Mouse (Mus musculus): ENCODE data around the gene Erf. TPM values are rescaled to one million over a fixed set of nuclear protein-coding genes. Genes with fewer than 3 reads are reported as not detected.
A peak's percentile ranks its signal among the peaks of the same experiment; 100 is the strongest.

Erf gene
- polyA plus RNA-seq, 1 experiment from 2014 or later: 3.4 TPM

DNA sequence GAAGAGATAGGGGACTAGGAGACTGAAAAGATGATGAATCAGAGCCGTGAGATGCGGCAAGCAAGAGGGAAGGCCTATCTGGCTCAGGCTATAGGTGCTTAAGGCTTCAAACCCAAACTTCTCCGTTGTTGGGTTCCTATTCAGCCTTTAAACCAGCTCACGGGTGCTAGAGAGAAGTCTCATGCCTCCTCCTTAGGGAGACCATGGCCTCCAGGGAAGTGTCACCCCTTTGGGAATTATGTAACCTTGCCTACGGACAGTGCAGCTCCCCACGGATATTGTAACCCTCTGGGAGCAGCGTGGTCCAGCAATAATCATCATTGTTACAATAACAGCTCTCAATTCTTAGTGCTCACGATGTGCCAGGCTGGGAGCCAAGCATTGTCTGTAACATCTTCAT lies 1.3 kb upstream of the Erf start:
- WGBS: 12% methylated on average over 8 of the region's 8 CpGs

DNA sequence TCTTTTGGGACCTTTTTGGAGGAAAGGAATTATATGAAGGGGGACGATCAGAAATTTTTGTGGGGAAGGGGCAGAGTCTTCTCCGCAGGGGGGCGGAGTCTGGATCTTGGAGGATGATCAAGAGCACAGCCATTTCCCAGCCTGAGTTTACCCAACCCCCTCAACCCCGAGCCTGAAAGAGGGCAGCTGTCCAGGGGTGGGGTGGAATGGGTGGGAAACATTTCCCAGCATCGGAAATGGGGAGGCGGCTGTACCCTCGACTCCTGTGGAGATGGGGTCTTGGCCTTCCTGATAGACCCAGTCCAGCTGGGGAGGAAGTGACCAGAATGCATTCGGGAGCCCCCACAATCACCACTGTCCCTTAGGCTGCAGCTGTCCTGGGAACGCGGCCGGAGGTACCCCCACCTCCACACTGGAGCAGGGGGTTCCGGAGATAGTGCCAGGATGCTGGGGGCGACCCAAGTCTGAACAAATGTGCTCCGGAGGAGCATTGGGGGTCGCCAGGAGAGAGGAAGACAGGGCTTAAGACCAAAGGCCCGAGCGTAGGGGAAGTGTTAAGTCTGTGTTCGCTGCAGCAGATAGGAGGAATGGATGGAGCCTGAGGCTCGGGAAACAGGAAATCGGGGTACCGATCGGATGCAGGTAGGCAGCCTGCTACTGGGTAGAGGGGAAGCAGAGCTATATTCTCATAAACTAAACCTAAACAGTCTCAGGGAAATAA lies 670 bp upstream of the Erf start:
- Histone ChIP-seq H3K9me3 (no peaks in the 10 kb centered on the region), H3K9ac (peak overlapping the region; percentile 62; the same call in 1 of the 2 replicates), H3K4me2 (peak overlapping the region; percentile 99), H3K36me3 (no peaks in the 10 kb centered on the region), H3K4me3 (peak overlapping the region; percentile 78), H3K4me1 (replicated peaks) (peaks cover 54% of the 10 kb centered on the region), H3K27me3 (no peaks in the 10 kb centered on the region), H3K27ac (replicated peaks) (peak overlapping the region; percentile 78)
- 2% methylated on average over 22 of the region's 22 CpGs for WGBS
- peak; percentile 20; the same call in 1 of the 2 replicates for ATAC-seq (ENCODE audit: low FRiP score, low read depth)

More for the DNA sequence above, 1.3 kb upstream of the Erf start:
- Histone ChIP-seq H3K27me3 (no peaks in the 10 kb centered on the region), H3K4me3 (peak overlapping the region; percentile 78), H3K36me3 (no peaks in the 10 kb centered on the region), H3K9ac (0 out of 2 replicates have a peak overlapping the region, but pooled peaks have one; percentile 62), H3K4me2 (peak overlapping the region; percentile 99), H3K27ac (replicated peaks) (peak overlapping the region; percentile 78), H3K9me3 (no peaks in the 10 kb centered on the region), H3K4me1 (replicated peaks) (peaks cover 49% of the 10 kb centered on the region)
- no peak for ATAC-seq (ENCODE audit: low FRiP score, low read depth)

DNA sequence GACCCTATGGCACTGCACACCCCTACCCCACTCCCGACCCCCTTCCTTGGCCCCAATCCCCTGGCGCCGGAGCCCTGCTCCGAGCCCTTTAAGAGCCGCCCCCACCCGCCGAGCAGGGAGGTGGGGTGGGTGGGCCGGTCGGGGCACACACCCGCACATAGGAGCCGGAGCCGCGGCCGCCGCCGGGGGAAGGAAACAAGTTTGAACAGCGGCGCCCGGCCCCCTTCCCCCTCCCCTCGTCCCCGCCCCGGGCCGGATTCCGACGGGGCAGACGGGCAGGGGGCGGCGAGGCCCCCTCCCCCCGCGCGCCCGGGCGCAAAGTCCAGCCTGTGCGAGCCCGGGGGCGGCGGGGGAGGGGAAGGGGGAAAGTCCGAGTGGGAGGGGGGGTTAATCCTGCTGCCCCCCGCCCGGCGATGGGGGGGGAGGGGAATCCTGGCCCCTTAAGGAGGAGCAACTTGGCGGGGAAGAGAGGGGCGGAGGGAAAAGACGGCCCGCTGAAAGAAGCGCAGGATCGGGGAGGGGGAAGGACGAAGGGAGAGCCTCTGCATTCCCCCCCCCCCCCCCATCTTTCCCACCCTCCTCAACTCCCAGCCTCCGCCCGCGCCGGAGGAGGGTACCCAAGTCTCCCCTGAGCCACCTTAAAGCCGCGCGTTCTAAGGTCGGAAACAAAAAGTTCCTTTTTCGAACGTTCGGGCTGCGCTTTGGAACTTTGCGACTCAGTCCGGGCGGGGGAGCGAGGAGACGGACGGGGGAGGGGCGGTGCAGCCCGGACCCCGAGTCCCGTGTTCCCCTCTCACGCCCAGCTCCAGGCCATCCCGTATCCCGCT lies 1.0 kb downstream of the Erf start:
- peak overlapping the region; percentile 62 for H3K9ac ChIP-seq
- no peaks in the 10 kb centered on the region for H3K36me3 ChIP-seq
- 1% methylated on average over 45 of the region's 73 CpGs for WGBS
- H3K27me3 ChIP-seq: no peaks in the 10 kb centered on the region
- no peaks in the 10 kb centered on the region for H3K9me3 ChIP-seq
- peak overlapping the region; percentile 84 for H3K27ac ChIP-seq (replicated peaks)
- peak; percentile 23 for ATAC-seq (ENCODE audit: low FRiP score, low read depth)
- H3K4me2 ChIP-seq: peak overlapping the region; percentile 99
- H3K4me3 ChIP-seq: peak overlapping the region; percentile 78
- H3K4me1 ChIP-seq (replicated peaks): peaks cover 59% of the 10 kb centered on the region

DNA sequence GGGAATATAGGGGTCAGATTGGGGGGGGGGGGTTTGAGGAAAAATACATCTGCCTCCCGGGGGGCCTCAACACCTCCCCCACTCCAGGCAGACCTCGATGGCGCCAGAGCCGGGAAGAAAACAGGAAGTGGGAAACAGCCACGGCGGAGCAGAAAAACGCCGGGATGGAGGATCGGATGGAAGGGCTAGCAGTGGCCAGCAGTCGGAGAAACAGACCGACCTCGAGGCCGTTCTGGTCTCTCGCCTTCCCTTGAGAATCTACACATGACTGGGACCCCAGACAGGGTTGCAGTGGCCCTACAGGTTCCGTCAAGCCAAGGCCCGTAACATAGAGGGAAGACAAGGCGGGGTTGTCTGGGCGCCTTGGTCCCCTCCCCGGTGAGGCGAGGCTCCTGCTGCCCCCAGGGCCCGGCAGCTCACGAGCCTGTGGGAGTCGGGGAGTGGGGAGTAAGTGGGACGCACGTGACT lies 1.7 kb downstream of the Erf start:
- Histone ChIP-seq H3K4me3 (peak overlapping the region; percentile 78), H3K27ac (replicated peaks) (peak overlapping the region; percentile 84), H3K27me3 (no peaks in the 10 kb centered on the region), H3K9me3 (no peaks in the 10 kb centered on the region), H3K4me2 (peak overlapping the region; percentile 99), H3K36me3 (no peaks in the 10 kb centered on the region), H3K9ac (peak overlapping the region; percentile 62), H3K4me1 (replicated peaks) (peaks cover 59% of the 10 kb centered on the region)
- WGBS: under 1% methylated on average over 25 of the region's 25 CpGs
- ATAC-seq (ENCODE audit: low FRiP score, low read depth): no peak; the same call in 1 of the 2 replicates

DNA sequence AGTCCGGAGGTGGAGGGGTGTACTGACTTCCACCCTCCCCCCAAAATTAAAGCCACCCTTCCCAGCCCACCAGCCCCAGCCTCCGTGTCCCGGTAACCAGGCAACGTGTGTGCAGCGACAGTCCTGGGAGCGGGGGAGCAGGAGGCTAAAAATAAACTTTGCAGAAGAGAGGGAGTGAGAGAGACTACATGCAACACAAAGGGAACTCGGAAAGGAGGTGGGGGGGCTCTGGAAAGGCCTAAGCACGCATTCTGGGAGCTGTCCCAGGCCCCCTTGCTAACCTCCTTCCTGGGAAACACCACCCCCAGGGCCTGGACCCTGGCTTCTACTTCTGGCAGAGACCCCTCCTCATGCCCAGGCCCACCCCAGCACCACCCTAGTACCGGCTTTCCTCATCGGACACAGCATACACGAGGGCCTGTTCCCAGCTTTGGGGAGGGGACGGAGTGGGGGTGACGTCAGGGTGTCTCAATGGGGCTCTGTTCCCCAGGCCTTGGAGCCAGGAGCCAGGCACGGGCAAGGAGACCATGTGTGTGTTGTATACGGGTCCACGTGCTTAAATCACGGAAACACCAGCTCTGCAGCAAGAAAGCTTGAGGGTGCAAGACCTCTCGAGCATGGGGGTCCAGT lies 2.4 kb downstream of the Erf start:
- H3K36me3 ChIP-seq: no peaks in the 10 kb centered on the region
- 3% methylated on average over 18 of the region's 18 CpGs for WGBS
- peak overlapping the region; percentile 84 for H3K27ac ChIP-seq (replicated peaks)
- peak overlapping the region; percentile 62 for H3K9ac ChIP-seq
- peak; percentile 60 for ATAC-seq (ENCODE audit: low FRiP score, low read depth)
- H3K4me1 ChIP-seq (replicated peaks): peaks cover 59% of the 10 kb centered on the region
- H3K27me3 ChIP-seq: no peaks in the 10 kb centered on the region
- peak overlapping the region; percentile 99 for H3K4me2 ChIP-seq
- H3K4me3 ChIP-seq: peak overlapping the region; percentile 78
- no peaks in the 10 kb centered on the region for H3K9me3 ChIP-seq

DNA sequence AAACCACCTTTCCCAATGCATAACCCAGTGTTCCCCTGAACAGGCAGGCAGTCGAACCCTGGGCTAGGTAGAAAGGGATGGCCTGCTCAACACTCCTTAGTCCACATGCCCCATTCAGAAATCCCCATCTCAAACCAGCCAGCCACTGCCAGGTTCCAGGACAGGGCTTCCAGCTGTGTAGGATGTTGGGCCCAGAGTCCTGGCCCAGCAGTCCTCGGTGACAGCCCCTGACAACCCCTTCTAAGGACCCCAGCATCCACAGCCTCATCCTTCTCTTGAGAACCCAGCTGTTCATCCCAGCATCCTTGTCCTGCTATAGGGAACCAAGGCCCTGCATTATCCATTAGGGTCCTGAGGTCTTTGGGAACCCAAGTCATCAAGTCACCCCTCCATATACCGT lies 3.1 kb downstream of the Erf start:
- H3K36me3 ChIP-seq: no peaks in the 10 kb centered on the region
- H3K27me3 ChIP-seq: no peaks in the 10 kb centered on the region
- H3K4me3 ChIP-seq: peak overlapping the region; percentile 78
- H3K9ac ChIP-seq: peak overlapping the region; percentile 11; the same call in 1 of the 2 replicates
- peak overlapping the region; percentile 84 for H3K27ac ChIP-seq (replicated peaks)
- peaks cover 59% of the 10 kb centered on the region for H3K4me1 ChIP-seq (replicated peaks)
- ATAC-seq (ENCODE audit: low FRiP score, low read depth): no peak
- H3K4me2 ChIP-seq: peak overlapping the region; percentile 99
- no peaks in the 10 kb centered on the region for H3K9me3 ChIP-seq
- WGBS: 18% methylated on average over 3 of the region's 3 CpGs

DNA sequence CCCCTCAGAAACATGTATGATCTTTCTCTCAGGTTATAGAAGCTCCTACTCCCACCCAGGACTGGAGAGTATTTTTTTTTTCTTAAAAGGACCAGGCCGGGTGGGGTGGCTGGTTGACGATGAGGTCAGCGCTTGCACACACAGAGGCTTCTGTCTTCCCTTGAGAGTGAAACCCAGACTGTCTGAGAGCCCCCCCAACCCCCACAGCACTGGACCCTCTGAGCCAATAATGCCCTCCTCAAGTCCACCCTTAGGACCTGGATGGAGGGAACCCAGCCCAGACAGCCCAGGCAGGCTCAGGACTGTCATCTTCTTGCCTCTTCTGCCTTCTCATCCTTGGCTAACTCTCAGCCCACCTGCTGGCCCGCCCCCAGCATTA lies 3.8 kb downstream of the Erf start:
- Histone ChIP-seq H3K4me3 (peak overlapping the region; percentile 78), H3K36me3 (no peaks in the 10 kb centered on the region), H3K9ac (no peak overlapping the region), H3K4me2 (peak overlapping the region; percentile 99), H3K27ac (replicated peaks) (peak overlapping the region; percentile 84), H3K9me3 (no peaks in the 10 kb centered on the region), H3K4me1 (replicated peaks) (peaks cover 55% of the 10 kb centered on the region), H3K27me3 (no peaks in the 10 kb centered on the region)
- ATAC-seq (ENCODE audit: low FRiP score, low read depth): no peak
- 54% methylated on average over 4 of the region's 4 CpGs for WGBS

DNA sequence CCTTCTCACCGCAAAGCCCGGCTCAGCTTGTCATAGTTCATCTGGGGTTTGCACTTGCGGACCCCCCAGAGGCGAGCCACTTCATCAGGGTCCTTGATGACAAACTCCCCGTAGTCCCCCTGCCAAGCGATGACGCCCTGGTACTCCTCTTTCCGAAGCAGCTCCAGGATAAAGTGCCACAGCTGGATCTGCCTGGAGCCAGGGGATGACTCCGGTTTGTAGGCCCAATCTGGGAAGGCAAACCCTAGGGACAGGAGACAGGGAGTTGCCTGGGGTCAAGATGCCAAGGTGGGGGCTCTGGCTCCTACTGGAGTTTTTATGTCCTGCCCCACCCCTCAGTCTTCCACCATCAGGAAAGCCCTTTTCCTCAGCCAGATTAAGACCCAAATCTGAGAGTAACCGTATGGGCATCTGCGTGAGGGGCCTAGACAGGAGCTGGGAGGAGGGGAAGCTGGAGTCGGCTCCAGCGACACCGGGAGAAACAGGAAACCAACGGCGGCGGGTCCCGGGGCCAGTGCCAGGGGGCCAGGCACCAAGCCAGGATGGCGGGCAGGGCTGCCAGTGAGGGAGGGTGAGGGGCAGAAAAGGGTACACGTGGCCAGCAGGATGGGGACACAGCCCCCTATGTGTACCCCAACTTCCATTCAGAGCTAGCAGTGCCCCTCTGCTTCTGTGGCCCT lies 4.3 kb downstream of the Erf start:
- Histone ChIP-seq H3K4me1 (replicated peaks) (peaks cover 50% of the 10 kb centered on the region), H3K4me2 (peak overlapping the region; percentile 99), H3K9me3 (no peaks in the 10 kb centered on the region), H3K27ac (replicated peaks) (peak overlapping the region; percentile 84), H3K36me3 (no peaks in the 10 kb centered on the region), H3K9ac (no peak overlapping the region), H3K27me3 (no peaks in the 10 kb centered on the region), H3K4me3 (peak overlapping the region; percentile 78)
- WGBS: 53% methylated on average over 20 of the region's 20 CpGs
- ATAC-seq (ENCODE audit: low FRiP score, low read depth): no peak

DNA sequence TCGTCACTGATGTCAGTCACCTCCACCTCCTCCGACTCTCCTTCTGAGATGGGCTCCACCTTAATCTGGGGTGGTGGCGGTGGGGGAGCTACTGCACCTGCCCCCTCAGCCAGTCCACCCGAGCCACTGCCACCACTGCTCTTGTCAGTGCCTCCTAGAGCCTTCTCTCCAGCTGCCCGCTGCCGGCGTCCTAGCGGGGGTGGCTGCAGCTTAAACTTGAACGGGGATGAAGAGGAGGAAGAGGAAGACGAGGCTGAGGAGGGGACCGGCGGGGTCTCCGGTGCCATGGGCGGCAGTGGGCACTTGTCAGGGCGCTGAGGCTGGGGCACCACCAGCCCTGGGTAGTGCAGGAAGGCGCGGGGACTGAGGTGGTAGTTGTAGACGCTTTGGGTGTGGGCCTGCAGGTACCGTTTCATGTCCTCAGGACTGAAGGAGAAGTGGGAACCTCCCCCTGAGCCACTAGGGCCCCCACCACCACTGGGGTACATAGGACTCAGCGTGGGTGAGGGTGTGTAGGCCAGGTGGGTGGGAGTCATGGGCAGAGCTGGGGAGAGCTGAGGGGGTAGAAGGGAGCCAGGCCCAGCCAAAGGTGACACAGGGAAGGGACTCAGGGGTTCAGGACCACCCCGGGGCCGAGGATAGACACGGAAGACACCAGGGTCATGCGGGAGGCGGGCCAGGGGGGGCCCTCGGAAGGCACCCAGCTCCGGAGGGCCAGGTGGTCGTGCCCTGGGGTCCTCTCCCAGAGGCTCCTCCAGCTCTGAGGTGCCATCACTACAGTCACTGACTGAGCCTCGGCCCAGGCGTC lies 5.8 kb downstream of the Erf start:
- Histone ChIP-seq H3K4me2 (no peak overlapping the region), H3K27me3 (no peaks in the 10 kb centered on the region), H3K27ac (replicated peaks) (no peak overlapping the region), H3K36me3 (no peaks in the 10 kb centered on the region), H3K9me3 (no peaks in the 10 kb centered on the region), H3K4me3 (no peak overlapping the region), H3K4me1 (replicated peaks) (peaks cover 40% of the 10 kb centered on the region), H3K9ac (no peak overlapping the region)
- no peak for ATAC-seq (ENCODE audit: low FRiP score, low read depth)
- WGBS: 90% methylated on average over 30 of the region's 30 CpGs

DNA sequence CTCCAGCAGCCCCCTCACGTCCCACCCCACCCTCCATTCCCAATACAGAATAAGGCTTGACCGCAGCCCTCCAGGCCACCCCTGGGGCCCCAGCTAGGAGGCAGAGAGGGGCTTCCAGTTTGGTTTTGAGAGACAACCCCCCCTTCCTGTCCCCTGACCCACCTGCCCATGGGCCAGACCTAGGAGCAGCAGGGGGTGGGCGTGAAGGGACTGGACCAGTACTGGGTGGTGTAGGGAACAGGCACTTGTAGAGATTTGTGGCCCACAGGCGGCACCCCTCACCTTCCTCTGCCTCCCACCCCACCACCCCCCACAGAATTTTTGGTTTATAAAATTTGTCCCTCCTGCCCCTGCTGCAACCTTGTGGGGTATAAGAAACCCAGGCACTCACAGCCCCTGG lies 7.2 kb downstream of the Erf start:
- Histone ChIP-seq H3K27me3 (no peaks in the 10 kb centered on the region), H3K27ac (replicated peaks) (no peak overlapping the region), H3K36me3 (no peaks in the 10 kb centered on the region), H3K9ac (no peak overlapping the region), H3K4me3 (no peak overlapping the region), H3K9me3 (no peaks in the 10 kb centered on the region), H3K4me2 (no peak overlapping the region), H3K4me1 (replicated peaks) (peaks cover 39% of the 10 kb centered on the region)
- WGBS: 91% methylated on average over 4 of the region's 4 CpGs
- no peak for ATAC-seq (ENCODE audit: low FRiP score, low read depth)

DNA sequence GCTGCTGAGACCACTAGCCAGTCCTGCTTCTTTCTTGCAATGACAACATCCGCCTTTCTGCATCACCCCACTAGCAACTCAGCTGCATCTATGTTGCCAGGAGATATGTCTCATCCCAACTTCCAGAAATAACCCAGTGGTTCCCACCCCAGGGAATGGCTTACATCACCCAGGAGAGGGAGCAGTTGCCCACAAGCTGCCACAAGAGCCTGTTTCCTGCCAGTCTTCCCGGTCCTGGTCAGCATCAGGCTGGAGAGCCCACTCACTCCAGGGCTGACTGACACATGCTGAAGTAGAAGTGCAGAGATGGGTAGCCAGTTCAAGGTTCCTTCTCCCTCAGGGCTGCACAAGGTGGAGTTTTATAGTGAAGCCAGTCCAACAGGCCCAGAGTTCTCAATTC lies 9.5 kb downstream of the Erf start:
- no peak for ATAC-seq (ENCODE audit: low FRiP score, low read depth)
- Histone ChIP-seq H3K4me1 (replicated peaks) (peaks cover 27% of the 10 kb centered on the region), H3K4me3 (no peak overlapping the region), H3K9ac (no peak overlapping the region), H3K4me2 (no peak overlapping the region), H3K36me3 (no peaks in the 10 kb centered on the region), H3K27ac (replicated peaks) (no peak overlapping the region), H3K9me3 (no peaks in the 10 kb centered on the region), H3K27me3 (no peaks in the 10 kb centered on the region)
- 20% methylated on average over 2 of the region's 2 CpGs for WGBS
